Mouse (Mus musculus) ovary, postnatal 14 days (tissue): Measurements from ENCODE around the gene Gid4.
A peak's percentile ranks its signal among the peaks of the same experiment; 100 is the strongest.

Experiments
- DNase-seq: peaks from one replicate; pipeline ENCODE4 v3.0.0; 2022; ENCODE audit warnings: low spot score

The Gid4 gene

DNA sequence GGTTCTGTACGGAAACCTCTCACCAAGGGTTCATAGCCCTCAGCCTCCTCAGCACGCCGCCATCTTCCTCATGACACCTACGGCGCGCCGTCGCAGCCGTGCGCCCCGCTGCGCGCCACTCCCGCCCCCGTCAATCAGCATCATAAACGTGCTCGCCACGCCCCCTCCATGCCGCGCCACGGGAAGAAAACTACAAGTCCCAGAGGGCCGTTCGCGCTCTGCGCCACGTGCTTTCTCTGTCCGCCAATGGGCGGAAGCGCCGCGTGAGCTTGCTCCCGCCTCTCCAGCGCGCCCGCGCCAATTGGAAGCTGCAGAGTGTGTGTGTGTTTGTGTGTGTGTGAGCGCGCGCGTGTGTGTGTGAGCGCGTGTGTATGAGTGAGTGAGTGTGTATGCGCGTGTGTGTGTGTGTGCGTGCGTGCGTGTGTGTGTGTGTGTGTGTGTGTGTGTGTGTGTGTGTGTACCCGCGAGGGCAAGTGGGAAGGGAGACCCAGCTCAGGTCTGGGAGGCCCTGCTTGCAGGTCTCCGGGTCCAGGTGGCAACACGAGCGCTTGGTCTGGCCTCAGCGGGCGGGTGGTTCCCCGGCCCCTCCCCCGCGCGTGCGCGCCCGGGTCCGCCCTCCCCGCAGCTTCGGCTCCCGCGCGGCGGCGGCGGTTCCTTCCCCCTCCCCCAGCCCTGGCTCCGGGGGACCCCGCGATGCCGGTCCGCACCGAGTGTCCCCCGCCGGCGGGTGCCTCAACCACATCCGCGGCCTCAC, at the start of gene Gid4:
Gid4 (plus strand) TSS at position 183 of the 754 bp plus-strand sequence.
- peak; percentile 97 for DNase-seq

DNA sequence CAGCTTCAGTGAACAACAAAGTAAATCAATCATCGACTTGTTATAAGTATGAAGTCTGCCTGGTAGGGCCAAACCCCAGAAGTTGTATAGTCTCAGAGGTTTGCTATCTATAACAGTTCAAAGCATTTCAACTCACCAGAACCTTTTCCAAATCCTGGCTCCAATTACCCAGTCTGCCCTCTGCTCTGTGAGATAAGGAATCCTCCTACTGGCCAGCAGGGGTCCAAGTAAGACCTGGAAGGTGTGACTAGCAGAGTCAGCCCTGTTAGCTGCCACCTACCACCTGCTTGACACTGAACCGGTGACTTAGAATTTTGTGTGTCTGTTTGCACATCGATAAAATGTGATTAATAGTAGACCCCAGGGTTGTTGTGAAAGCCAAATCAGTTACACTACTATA, 49.7 kb upstream of the Gid4 start:
- DNase-seq, result no peak

DNA sequence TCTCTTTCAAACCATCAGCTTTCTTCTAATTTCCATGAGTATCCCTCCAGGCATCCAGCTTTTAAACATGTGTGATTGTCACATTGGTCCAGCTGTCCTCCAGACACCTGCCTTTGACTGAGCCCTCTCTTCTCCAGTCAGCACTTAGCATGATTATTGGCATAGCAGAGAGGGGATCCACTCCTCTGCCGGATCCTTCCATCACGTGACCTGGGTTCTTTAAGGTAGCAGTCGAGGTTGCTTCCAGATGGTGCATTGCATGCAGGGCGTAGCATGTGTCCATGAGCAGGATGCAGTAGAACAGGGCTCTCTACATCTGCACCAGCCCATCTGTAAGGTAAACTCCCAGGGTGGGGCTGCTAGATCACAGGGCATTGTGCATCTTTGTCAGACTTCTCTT, 48.0 kb upstream of the Gid4 start:
- no peak for DNase-seq

DNA sequence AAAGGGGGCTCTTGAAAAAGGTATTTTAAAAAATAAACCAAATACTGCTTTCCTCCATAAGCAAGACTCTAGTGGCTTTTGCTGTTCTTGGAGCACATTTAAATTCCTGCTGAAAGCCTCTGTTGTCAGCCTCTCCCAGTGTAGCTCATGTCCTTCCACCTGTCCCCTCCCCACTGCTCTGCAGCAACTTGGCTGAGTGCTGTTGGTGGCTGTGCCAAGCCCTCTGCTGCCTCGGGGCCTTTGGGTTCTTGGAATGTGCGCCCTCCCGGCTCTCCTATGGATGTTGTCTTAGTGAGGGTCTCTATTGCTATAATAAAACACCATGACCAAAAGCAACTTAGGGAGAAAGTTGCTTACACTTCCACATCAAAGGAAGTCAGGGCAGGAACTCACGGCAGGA, 47.5 kb upstream of the Gid4 start:
- DNase-seq, result no peak

DNA sequence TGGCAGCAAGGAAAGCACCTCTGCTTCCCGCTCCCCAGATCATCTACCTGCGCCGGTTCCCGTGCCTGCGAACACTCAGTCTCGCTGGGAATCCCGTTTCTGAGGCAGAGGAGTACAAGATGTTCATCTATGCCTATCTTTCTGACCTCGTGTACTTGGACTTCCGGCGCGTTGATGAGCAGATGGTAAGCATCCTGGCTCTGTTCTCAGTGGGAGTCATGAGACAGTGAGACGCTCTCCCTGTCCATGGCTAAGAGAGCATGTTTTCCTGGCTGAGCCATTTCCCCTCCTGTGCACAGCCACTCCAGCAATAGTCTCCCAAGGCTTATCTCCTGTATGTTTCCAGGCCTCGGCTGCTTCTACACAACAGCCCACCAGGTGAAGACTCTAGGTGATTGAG, 46.5 kb upstream of the Gid4 start:
- DNase-seq, result no peak

DNA sequence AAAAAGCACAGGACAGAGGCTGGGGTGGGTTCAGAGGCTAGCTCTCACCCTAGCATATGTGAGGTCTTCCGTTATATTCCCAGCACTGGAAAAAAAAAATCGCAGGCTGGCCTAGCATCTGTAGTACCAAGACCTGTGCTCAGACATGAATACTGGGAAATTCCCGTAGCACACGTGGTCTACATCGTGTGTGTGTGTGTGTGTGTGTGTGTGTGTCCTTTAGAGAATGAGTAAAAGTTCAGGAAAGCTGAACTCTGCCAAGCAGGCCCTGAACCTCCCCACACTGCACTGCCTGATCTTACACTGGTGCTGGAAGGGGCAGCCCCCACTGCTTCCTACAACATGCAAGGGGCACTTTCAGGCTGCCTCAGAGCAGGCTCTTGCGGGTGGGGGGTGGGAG, 42.5 kb upstream of the Gid4 start:
- no peak for DNase-seq

DNA sequence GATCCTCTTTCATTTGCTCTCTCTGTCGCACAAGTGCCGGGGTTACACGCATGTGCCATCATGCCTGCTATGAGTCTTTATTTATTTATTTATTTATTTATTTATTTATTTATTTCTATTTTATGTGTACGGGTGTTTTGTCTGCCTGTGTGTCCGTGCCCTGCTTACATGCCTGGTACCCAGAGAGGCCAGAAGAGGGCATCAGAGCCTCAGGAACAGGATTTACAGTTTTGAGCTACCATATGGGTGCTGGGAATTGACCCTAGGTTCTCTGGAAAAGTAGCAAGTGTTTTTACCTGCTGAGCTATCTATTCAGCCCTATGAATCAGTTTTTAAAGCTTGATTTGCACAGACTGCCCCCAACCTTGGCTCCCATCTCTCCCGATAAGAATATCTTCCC, 33.4 kb upstream of the Gid4 start:
- DNase-seq, result no peak

DNA sequence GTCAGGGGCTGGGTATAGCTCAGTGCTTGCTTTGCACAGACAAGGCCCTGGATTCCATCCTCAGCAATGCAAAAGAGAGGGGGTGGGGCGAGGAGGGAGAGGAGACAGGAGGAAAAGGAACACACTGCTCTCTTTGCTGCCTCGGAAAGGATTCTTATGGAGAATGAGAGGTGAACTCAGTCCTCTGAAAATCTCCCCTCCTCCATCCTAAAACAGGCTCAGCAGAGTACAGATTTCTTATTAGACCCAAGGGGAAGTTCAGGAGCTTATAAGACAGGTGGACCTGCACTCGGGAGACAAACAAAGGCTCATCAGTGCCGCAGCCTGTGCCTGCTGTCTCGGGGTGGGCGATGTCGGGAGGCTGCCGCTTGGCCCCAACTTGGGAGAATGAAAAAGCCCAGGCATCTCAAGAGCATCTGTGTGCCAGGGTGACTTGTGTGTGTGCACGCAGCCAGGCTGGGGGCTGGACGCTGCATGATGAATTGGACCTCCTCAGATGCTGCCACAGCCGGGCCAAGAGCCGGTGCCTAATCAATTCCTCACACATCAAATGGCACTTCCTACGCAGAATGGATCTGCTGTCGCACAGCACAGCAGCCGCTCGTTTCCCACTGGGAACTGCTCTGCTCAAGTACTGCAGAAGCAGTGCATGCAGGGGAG, 32.1 kb upstream of the Gid4 start:
- no peak for DNase-seq

DNA sequence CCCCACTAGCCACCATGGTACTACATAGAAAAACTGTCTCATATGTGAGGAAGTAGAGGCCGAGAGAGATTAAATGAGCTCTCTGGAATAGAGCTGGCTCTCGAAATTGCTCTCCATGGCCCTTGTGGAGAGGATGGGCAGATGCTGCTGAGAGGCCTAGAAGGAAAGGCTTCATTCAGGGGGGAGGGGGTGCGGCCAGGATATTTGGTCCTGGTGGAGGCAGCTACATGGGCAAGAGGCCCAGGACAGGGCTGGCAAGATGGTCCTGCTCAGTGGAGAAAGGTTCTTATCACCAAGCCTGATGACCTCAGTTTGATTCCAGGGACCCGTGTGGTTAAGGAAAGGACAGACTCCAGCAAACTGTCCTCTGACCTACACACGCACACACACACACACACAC, 31.0 kb upstream of the Gid4 start:
- no peak for DNase-seq

DNA sequence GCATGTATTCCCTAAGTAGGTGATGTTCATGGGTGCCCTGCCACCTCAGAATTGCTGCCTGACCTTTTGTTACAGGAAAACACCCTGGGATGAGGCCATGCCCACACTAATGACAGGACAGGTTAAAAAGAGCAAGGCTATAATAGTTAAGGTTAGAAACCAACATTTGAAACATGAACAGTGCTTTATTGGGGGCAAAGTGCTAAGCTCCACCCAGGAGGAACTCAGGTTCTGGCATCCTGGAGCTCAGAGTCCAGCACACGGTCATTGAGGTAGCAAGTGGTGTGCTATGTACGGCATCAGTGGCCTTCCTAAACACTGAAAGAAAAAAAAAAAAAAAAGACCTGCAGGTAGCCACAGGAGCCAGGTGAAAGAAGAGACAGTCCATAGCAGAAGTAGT, 29.0 kb upstream of the Gid4 start:
- DNase-seq, result no peak

DNA sequence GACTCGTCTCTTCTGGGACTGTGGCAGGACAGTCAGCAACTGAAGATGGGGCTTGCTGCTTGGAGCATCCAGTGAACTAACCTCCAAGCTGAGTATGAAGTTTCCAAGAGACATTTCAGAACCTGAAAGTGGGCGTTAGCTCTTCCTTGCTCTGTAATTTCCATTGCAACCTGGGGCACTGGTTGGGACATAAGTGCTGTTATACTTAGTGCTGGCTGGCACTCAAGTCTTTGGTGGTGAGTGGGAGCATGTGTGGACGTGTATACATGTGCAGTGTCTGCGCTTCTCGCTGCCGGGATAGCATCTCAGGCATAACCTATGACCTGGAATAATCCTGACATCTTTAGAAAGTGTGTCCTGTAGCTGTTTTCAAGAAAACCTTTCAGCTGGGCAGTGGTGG, 25.6 kb upstream of the Gid4 start:
- no peak for DNase-seq

DNA sequence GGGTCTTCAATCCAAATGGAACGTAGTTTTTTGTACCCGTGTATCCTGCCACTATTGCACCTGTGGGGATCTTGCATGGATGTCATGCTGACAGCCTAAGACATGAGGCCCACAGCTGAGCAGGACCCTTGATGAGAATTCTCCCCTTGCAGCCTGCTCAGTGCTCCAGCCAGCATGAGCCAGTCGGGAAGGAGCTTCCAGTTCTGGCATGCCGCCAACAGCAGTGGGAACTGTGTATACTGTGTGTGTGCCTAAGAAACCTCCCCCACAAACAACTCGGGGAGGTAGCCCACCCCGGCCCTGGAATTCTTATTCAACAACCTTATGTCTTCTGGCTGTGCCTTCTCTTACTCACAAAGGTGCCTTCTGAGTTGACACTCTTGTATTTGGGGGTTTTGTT, 20.4 kb upstream of the Gid4 start:
- no peak for DNase-seq

DNA sequence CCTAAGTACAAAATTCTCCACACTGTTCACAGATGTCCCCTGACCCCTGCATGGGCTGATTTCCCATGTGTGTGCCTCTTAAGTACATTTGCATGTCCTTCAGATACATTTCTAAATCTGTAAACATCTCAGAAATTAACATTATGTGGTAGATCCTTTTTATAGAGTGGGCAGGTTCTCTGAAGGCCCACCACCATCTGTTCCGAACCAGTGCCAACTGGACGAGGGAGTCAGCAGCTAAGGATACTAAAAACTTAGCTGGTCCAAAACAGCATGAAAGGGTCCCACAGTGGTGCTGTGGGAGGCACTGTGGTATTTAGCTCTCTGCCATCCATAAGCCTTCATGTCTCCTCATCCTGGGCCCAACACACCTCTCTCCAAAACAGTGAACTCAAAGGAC, 19.8 kb upstream of the Gid4 start:
- no peak for DNase-seq

DNA sequence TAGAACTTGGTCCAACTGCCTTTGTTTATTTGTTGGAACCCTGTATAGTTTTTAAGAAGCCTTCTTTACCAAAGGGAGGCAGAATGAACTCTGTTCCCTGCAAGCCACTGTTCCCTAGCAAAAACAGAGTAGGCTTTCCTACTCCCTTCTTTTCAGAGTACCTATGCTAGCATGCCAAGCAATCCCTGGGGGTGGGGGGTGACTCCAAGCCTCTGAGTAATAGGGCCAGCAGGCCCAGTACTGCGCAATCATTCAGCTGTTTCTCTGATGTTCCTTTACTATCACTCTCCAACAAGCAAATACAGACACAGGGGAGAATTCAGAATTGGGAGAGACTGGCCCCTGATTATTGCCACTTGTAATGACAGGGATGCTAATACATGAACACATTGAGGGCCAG, 10.3 kb upstream of the Gid4 start:
- DNase-seq, result no peak

DNA sequence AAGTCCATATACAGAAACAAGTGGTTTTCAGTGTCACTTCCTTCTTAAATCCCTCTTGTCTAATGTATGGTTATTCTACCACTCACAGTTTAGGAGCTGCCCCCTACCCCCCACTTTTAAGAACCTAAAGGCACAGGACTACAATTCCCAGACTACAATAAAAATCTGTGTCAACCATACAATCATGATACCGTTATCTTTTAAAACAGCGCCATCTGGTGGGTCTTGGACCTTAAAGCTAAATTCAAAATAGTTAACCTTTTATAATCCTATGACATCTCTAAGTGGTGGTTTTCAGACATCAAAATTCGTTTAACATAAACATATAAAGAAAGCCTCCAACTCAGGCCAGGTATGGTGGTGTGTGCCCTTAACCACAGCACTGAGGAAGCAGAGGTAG, 4.8 kb upstream of the Gid4 start:
- DNase-seq, result peak; percentile 62

DNA sequence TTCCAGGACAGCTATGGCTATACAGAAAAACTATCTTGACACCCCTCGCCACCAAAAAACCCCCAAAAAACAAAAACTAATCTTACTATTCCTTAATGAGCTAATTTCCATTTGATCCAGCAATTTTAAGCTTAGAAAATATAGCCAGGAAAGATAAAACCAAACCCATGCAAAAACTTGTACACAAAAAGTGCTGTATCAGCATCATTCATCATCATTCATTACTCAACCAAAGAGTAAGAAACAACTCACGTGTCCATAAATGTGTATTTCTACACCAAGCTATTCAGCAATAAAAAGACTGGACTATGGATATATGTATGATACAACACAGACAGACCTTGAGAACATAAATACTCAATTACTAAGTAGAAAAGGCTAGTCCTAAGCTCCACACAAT, 4.0 kb upstream of the Gid4 start:
- no peak for DNase-seq

DNA sequence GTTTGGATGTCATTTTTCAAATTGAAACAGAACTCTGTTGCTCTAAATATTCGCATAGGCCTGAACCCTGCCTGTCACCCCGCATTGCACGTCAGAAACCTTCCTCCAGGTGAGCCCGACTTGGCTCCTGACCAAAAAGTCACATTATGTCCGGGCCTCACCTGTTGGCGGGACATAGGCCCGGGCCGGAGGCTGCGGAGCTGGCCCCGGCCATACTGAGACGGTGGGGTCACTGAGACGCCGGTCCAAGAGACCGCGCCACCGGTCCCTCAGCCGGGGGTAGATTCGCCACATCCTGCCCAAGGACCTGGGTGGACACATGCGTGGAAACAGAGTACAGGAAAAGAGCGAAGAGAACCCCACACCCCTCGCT, 369 bp upstream of the Gid4 start:
- DNase-seq, result no peak

DNA sequence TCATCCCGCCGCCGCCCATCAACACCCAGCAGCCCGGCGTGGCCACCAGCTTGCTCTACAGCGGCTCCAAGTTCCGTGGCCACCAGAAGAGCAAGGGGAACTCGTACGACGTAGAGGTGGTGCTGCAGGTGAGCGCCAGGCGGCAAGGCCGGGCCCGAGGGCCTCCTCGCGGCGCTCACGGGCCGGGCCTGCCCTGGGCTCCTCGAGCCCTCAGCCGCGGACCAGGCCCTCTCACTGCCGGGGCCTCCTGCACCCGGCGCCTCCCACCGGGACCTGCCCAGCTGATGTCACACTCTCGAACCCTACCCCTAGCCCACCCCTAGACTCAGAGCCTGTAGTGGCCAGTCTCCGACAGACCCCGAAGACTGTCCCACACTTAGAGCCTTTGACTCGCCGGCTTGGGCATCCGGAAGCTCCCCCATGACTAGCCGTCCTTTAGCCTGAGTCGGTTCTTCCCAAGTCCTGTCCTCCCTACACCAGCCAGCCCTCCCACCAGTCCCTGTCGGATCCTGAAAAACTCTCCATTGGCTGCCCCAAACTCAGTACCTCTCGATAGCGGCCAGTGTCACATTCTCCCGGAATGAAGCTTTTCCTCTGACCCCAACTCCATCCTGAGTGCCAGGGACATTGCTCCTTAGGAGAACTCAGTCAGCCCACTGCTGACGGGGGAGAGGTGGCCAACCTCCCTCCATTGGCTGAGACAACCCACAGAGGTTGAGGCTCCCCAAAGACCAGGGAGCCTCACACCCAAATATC, 950 bp downstream of the Gid4 start, which contains the start of gene Atpaf2:
Atpaf2 (minus strand) TSS at position 741 of the 756 bp plus-strand sequence.
- DNase-seq, result no peak

DNA sequence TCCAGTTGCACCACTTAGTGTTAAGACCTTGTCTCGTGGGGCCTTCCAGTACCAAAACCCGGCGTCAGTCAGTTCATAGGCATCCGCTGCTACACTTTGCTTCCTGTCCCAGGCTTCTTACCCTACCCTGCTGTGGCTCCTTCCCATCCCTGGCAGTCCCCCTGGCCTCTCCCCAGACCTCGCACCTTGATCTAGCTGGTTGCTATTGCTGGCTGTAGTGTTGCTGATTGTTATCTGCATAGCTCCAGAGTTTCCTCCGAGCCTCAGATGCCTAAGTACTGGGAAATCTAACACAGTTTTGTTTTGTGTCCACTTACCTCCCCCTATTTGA, 1.5 kb downstream of the Gid4 start:
- no peak for DNase-seq

DNA sequence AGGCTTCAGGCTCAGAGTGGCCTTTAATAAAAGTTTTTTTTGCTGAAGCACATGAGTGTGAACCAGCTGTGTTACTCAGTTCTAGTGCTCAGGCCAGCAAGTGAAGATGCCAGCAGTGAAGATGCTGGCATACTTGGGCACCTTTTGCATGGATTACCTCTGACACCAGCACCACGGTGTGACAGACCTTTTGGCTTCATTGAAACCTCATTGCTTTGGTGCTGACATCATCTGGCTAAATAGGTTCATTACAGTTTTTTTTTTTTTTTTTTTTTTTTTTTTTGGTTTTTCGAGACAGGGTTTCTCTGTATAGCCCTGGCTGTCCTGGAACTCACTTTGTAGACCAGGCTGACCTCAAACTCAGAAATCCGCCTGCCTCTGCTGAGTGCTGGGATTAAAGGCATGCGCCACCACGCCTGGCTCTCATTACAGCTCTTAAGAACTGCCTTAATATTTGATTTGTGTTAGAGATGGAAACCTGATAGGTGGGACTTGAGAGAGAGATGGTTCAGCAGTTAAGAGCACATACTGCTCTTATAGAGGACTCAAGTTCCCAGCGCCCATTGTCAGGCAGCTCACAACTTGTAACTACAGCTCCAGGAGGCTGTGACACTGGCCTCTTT, 5.2 kb downstream of the Gid4 start:
- no peak for DNase-seq

DNA sequence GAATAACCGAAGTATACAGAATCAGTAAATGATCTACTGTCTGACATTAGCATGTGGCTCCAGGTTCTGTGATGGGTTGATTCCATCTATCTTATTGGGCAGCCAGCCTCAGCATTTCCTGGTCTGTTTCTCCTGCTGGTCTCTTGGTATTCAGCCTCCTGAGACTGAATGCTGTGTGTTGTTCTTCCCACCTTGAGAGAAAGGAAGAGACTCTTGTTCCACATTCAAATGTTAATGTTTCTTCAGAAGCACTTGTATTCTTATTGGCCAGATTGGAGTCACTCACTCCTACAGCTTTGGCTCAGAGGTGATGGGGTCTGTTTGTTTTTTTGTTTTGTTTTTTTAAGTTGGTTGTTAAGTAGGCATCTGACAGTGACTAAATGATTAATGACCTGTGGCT, 6.1 kb downstream of the Gid4 start:
- DNase-seq, result no peak

DNA sequence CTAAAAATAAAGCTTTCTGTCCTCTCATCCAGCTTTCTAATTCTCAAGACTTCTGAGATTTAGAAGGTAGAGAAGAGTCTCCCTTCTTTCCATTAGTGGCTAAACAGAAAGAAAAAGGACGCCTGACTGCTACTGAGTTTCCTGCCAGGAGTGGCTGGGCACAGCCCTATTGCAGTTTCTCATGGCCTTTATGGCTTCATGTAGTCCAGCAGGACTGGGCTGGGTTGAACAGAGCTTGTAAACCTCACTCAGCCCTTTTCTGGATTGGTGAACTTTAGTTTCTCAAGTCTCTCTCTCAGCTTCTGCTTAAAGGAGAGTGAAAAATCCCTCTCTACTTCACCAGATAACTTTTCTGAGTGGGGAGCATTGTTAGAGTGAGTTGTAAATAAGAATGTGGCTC, 9.5 kb downstream of the Gid4 start:
- DNase-seq, result no peak

DNA sequence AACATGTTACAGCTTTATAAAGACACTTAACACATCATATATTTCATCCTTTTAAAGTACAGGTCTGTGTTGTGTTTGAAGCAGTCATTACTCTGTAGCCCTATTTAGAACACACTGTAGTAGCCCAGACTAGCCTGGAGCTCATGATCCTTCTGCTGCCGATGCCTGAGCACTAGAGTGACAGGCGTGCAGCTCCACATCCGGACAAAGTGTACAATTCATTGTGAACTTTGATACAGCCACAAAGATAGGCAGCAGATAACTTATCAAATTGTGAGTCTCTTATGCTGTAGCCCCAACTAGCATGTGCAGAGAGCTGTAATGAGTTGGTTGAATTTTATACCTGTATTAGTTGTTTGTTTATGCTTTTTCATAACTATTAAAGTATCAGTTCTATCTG, 10.7 kb downstream of the Gid4 start:
- DNase-seq, result no peak
